Mouse (Mus musculus): ENCODE results near the gene Fam187a. TPM values are rescaled to one million over a fixed set of nuclear protein-coding genes. Genes with fewer than 3 reads are reported as not detected.

Fam187a gene
- total RNA-seq, 1 experiment = not detected

DNA sequence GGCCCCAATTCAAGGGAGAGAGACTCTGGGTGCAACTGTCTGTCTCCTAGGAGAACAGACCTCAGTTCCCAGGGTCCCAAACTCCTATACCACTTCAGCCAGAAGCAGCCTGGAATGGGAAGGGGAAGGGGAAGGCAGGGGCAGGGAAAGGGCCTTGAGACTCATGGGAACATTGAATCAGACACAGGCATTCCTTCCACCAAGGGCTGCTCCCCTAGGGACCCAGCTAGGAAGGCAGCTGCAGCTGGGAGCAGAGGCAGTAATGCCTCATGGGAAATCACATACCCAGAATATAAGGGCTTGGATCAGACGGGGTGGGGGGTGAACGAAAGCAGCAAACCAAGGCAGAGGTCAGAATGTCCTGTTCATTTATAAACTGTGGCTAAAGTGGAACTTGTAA lies 46.8 kb upstream of the Fam187a start:
- no peak for DNase-seq (ENCODE audit: low read depth, low spot score)
- Histone ChIP-seq H3K9ac (ENCODE audit: insufficient read depth, low read depth, low read length, poor library complexity, severe bottlenecking) (no peak overlapping the region), H3K4me1 (ENCODE audit: control insufficient read depth in 2 of 2, insufficient read depth in 2 of 2, low read length in 2 of 2, poor library complexity in 1 of 2) (peaks cover 0 to under 1% of the 10 kb centered on the region in 2 experiments; a peak in 1 of 4 replicates), H3K27ac (ENCODE audit: insufficient read depth, low read depth, low read length, poor library complexity, severe bottlenecking) (no peak overlapping the region), H3K9me3 (ENCODE audit: control insufficient read depth, insufficient read depth, low read depth, low read length) (no peaks in the 10 kb centered on the region), H3K36me3 (ENCODE audit: control insufficient read depth, insufficient read depth, low read length, poor library complexity, severe bottlenecking) (peaks cover 67% of the 10 kb centered on the region), H3K4me3 (ENCODE audit: insufficient read depth in 1 of 2, low read depth in 1 of 2, low read length in 2 of 2, poor library complexity in 1 of 2, severe bottlenecking in 1 of 2) (no peak overlapping the region)
- no peak for TF ChIP-seq MAFK (IDR thresholded peaks at IDR 0.05; ENCODE audit: insufficient read depth, low read depth, low read length)
- TF ChIP-seq ZC3H11A (IDR thresholded peaks at IDR 0.05; ENCODE audit: borderline replicate concordance, low read depth, low read length) = no peak
- no peak for TF ChIP-seq ZNF384 (IDR thresholded peaks at IDR 0.05; ENCODE audit: low read depth, low read length)
- no peak for TF ChIP-seq CHD2 (IDR thresholded peaks at IDR 0.05; ENCODE audit: low read depth, low read length)
- TF ChIP-seq HCFC1 (IDR thresholded peaks at IDR 0.05; ENCODE audit: borderline replicate concordance, insufficient read depth, low read length) = no peak
- in situ Hi-C loops (cut with MboI; ENCODE audit: low sequenced_read_pairs in 2 of 2, unreplicated experiment in 2 of 2) = no loop called here

- in situ Hi-C loops (cut with MboI; ENCODE audit: low sequenced_read_pairs in 2 of 2, unreplicated experiment in 2 of 2) = no loop called here
- Histone ChIP-seq H3K9ac (ENCODE audit: insufficient read depth, low read depth, low read length, poor library complexity, severe bottlenecking) (no peak overlapping the region), H3K4me3 (ENCODE audit: insufficient read depth in 1 of 2, low read depth in 1 of 2, low read length in 2 of 2, poor library complexity in 1 of 2, severe bottlenecking in 1 of 2) (no peak overlapping the region), H3K4me1 (ENCODE audit: control insufficient read depth in 2 of 2, insufficient read depth in 2 of 2, low read length in 2 of 2, poor library complexity in 1 of 2) (no peaks in the 10 kb centered on the region), H3K36me3 (ENCODE audit: control insufficient read depth, insufficient read depth, low read length, poor library complexity, severe bottlenecking) (peaks cover 73% of the 10 kb centered on the region), H3K9me3 (ENCODE audit: control insufficient read depth, insufficient read depth, low read depth, low read length) (no peaks in the 10 kb centered on the region), H3K27ac (ENCODE audit: insufficient read depth, low read depth, low read length, poor library complexity, severe bottlenecking) (no peak overlapping the region)
- no peak for TF ChIP-seq CHD2 (IDR thresholded peaks at IDR 0.05; ENCODE audit: low read depth, low read length)
- no peak for TF ChIP-seq MAFK (IDR thresholded peaks at IDR 0.05; ENCODE audit: insufficient read depth, low read depth, low read length)
- TF ChIP-seq ZNF384 (IDR thresholded peaks at IDR 0.05; ENCODE audit: low read depth, low read length) = no peak
- no peak for TF ChIP-seq HCFC1 (IDR thresholded peaks at IDR 0.05; ENCODE audit: borderline replicate concordance, insufficient read depth, low read length)
- no peak for TF ChIP-seq ZC3H11A (IDR thresholded peaks at IDR 0.05; ENCODE audit: borderline replicate concordance, low read depth, low read length)
- no peak for DNase-seq (ENCODE audit: low read depth, low spot score)
Observed at GRCm38 (mm10) chr11:102838616-102839150, 46.3 kb upstream of the Fam187a start.

- TF ChIP-seq ZC3H11A (IDR thresholded peaks at IDR 0.05; ENCODE audit: borderline replicate concordance, low read depth, low read length) (no peak), HCFC1 (IDR thresholded peaks at IDR 0.05; ENCODE audit: borderline replicate concordance, insufficient read depth, low read length) (no peak)
Observed at GRCm38 (mm10) chr11:102845926-102846325, 39.0 kb upstream of the Fam187a start.

GRCm38 (mm10) chr11:102851883-102852282 lies 33.1 kb upstream of the Fam187a start:
- no peak overlapping the region for H3K9ac ChIP-seq (ENCODE audit: insufficient read depth, low read depth, low read length, poor library complexity, severe bottlenecking)
- H3K4me1 ChIP-seq (ENCODE audit: control insufficient read depth in 2 of 2, insufficient read depth in 2 of 2, low read length in 2 of 2, poor library complexity in 1 of 2) = no peaks in the 10 kb centered on the region
- in situ Hi-C loops (cut with MboI; ENCODE audit: low sequenced_read_pairs in 2 of 2, unreplicated experiment in 2 of 2) = loop anchor here in 1 of 2 experiments (5.0 kb wide), 1 partner anchor 75 kb away; no protein-coding TSS in a partner anchor
- no peak overlapping the region for H3K4me3 ChIP-seq (ENCODE audit: insufficient read depth in 1 of 2, low read depth in 1 of 2, low read length in 2 of 2, poor library complexity in 1 of 2, severe bottlenecking in 1 of 2)
- H3K27ac ChIP-seq (ENCODE audit: insufficient read depth, low read depth, low read length, poor library complexity, severe bottlenecking) = no peak overlapping the region
- DNase-seq (ENCODE audit: low read depth, low spot score) = peak; percentile 71
- TF ChIP-seq MAFK (IDR thresholded peaks at IDR 0.05; ENCODE audit: insufficient read depth, low read depth, low read length) (no peak), ZC3H11A (IDR thresholded peaks at IDR 0.05; ENCODE audit: borderline replicate concordance, low read depth, low read length) (0 out of 2 replicates have a peak, but pooled peaks have one; percentile 16)
- H3K36me3 ChIP-seq (ENCODE audit: control insufficient read depth, insufficient read depth, low read length, poor library complexity, severe bottlenecking) = peaks cover 54% of the 10 kb centered on the region
- no peaks in the 10 kb centered on the region for H3K9me3 ChIP-seq (ENCODE audit: control insufficient read depth, insufficient read depth, low read depth, low read length)

More at GRCm38 (mm10) chr11:102845926-102846325, 39.0 kb upstream of the Fam187a start:
- no peaks in the 10 kb centered on the region for H3K4me1 ChIP-seq (ENCODE audit: control insufficient read depth in 2 of 2, insufficient read depth in 2 of 2, low read length in 2 of 2, poor library complexity in 1 of 2)
- H3K9me3 ChIP-seq (ENCODE audit: control insufficient read depth, insufficient read depth, low read depth, low read length) = no peaks in the 10 kb centered on the region
- no peak for DNase-seq (ENCODE audit: low read depth, low spot score)
- H3K36me3 ChIP-seq (ENCODE audit: control insufficient read depth, insufficient read depth, low read length, poor library complexity, severe bottlenecking) = peaks cover 80% of the 10 kb centered on the region
- H3K4me3 ChIP-seq (ENCODE audit: insufficient read depth in 1 of 2, low read depth in 1 of 2, low read length in 2 of 2, poor library complexity in 1 of 2, severe bottlenecking in 1 of 2) = no peak overlapping the region
- in situ Hi-C loops (cut with MboI; ENCODE audit: low sequenced_read_pairs in 2 of 2, unreplicated experiment in 2 of 2) = no loop called here
- no peak overlapping the region for H3K27ac ChIP-seq (ENCODE audit: insufficient read depth, low read depth, low read length, poor library complexity, severe bottlenecking)
- no peak overlapping the region for H3K9ac ChIP-seq (ENCODE audit: insufficient read depth, low read depth, low read length, poor library complexity, severe bottlenecking)

GRCm38 (mm10) chr11:102853760-102854159 lies 31.2 kb upstream of the Fam187a start:
- H3K36me3 ChIP-seq (ENCODE audit: control insufficient read depth, insufficient read depth, low read length, poor library complexity, severe bottlenecking) = peaks cover 49% of the 10 kb centered on the region
- no peak overlapping the region for H3K9ac ChIP-seq (ENCODE audit: insufficient read depth, low read depth, low read length, poor library complexity, severe bottlenecking)
- peak; percentile 28 for DNase-seq (ENCODE audit: low read depth, low spot score)
- no peak overlapping the region for H3K27ac ChIP-seq (ENCODE audit: insufficient read depth, low read depth, low read length, poor library complexity, severe bottlenecking)
- TF ChIP-seq CHD2 (IDR thresholded peaks at IDR 0.05; ENCODE audit: low read depth, low read length) (no peak), HCFC1 (IDR thresholded peaks at IDR 0.05; ENCODE audit: borderline replicate concordance, insufficient read depth, low read length) (no peak), ZC3H11A (IDR thresholded peaks at IDR 0.05; ENCODE audit: borderline replicate concordance, low read depth, low read length) (no peak), ZNF384 (IDR thresholded peaks at IDR 0.05; ENCODE audit: low read depth, low read length) (no peak), MAFK (IDR thresholded peaks at IDR 0.05; ENCODE audit: insufficient read depth, low read depth, low read length) (no peak)
- in situ Hi-C loops (cut with MboI; ENCODE audit: low sequenced_read_pairs in 2 of 2, unreplicated experiment in 2 of 2) = loop anchor here in 1 of 2 experiments (5.0 kb wide), 1 partner anchor 76 kb away; no protein-coding TSS in a partner anchor
- H3K9me3 ChIP-seq (ENCODE audit: control insufficient read depth, insufficient read depth, low read depth, low read length) = no peaks in the 10 kb centered on the region
- no peaks in the 10 kb centered on the region for H3K4me1 ChIP-seq (ENCODE audit: control insufficient read depth in 2 of 2, insufficient read depth in 2 of 2, low read length in 2 of 2, poor library complexity in 1 of 2)
- H3K4me3 ChIP-seq (ENCODE audit: insufficient read depth in 1 of 2, low read depth in 1 of 2, low read length in 2 of 2, poor library complexity in 1 of 2, severe bottlenecking in 1 of 2) = no peak overlapping the region
